Mouse (Mus musculus) ovary, postnatal 10 days (tissue): ENCODE results near the gene Rell1.

Source experiments
- DNase-seq: peaks from one replicate; pipeline ENCODE4 v3.0.0; 2022; ENCODE audit warnings: low spot score

Gene Rell1

DNA sequence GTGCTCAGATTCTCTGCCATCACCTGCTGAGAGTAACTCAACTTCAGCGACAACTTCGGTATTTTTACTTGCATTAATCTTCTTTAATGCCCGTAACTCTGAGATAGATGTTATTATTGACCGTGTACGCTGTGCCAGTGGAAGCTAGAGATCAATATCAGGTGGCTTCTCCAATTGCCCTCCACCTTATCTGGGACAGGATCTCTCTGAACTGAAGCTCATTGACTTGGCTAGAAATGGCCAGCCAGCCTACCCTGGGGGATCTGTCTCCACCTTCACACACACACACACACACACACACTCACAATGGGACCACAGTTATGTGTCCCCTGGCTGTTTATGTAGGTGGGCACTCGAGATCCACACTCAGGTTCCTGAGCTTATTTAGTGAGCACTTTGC, 16.7 kb downstream of the Rell1 start:
- no peak for DNase-seq

DNA sequence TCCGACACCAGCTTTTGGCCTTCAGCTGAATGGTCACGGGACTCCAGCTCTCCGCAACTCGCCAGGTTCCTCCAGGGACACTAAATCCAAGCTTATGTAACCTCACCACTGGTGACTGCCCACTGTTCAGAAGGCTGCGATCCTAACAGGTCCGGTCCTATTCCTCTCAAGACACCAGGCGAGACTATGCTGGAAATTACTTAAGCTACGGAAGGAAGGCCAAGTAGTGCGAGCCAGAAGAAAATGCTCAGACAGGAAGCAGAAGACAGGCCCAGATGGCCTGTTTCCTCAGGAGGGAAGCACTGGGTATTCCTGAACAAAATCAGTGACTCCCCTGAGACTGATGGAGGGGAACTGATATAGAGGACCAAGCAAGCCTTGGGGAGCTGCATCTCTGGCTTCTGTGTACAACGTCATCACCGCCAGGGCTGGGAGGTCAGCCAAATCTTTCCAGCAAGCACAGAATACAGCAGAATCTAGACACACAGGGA, 17.2 kb downstream of the Rell1 start:
- no peak for DNase-seq

DNA sequence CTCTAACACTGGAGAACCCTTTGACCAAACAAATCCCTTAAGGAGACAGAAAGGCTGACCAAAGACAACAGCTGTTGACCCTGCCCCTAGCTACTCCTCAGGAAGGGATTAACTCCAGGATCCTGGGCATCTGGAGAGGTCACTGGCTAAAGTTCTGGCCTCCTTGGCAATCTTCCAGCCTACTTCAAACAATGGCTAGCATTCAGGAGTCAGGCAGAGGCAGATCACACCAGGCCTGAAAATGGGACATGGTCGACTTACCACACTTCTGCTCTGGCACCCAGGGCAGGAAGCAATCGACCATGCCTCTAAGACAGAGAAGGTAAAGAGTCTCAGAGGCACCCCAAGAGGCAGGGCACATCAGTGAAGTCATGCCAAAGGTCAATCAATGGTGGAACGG, 19.5 kb downstream of the Rell1 start:
- no peak for DNase-seq

DNA sequence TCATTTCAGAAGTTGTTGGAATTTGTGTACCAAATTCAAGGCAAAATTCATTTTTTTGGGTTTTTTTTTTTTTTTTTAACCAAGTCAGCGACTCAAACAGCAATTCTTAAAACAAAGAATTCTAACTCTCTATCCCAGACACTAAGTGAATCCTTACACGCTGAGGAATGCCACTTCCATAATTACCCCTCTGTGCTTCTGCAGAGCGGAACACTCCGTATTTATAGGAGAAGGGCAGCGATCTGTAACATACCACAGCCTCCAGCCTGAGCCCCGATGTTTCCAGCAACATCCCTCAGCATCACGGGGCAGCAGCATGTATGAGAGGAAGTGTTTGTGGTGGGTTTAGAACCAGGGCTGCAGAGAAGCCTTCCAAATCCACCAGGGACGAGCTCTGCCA, 21.2 kb downstream of the Rell1 start:
- no peak for DNase-seq

DNA sequence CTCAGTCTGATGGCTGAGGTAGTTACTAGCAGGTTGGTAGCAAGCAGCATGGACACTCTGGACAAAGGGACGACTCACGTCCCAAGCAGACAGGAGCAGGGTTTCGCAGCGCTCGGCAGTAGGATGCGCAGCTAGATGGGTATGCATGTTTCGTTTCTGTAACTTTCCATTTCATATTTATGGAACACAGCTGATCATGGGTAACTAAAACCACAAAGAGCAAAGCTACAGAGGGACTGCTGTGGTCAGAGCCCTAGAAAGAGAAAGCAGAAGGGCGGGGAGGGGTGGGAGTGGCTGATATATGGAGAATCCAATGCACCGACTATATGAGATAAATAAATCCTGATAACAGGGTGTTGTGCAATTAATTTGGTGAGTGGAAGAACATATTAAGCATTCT, 25.4 kb downstream of the Rell1 start:
- DNase-seq = no peak

DNA sequence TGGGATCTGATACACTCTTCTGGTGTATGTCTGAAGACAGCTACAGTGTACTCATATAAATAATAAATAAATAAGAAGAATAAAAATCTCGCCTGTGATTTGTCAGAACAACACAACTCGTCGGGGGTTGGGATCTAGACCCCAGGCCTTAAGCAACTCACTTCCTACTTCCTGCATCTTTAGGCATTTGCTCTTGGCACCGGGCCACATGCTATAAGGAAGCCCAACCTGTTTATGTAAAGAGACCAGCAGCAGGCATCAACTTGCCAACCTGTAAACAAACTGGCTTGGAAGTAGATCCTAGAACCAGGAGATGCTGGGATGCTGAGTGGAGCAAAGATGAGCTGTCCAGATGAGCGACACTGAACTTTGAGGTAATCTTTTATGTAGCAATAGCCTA, 26.8 kb downstream of the Rell1 start:
- DNase-seq = no peak

DNA sequence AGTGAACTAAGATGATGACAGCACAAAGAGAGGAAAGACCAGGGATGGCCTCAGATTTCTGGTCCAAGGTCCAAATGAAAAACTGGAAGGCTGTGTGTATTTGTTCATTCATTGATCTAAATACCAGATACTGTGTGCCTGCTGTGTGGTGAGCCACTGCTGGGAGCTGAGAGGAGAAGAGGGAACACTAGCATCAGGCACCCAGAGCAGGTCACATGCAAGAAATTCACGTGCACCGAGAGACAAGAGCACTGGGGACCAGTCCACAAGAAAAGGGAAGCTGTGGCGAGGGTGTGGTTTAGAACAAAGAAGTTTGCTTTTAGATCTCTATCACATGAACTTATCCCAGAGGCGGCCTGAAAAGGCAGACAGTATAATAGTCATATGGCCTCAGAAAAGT, 30.1 kb downstream of the Rell1 start:
- no peak for DNase-seq

DNA sequence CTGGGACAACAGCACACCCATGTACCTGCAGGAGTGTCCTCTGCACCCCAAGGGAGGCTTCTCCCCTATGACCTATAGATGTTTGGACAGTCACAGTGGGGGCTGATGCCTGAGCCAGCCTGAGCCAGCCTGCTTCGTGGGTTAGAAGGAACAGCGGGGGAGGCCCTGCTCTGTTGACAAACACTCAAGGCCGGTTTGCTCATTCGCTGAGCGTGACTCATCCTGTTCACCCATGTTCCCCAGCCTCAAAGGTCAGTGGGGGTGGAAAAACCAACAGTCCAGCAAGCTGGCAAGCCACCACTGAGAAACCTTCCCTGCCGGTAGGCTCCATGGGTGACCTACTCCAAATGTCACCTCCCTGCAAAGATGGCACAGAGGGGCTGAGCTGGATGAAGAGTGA, 32.0 kb downstream of the Rell1 start:
- no peak for DNase-seq

DNA sequence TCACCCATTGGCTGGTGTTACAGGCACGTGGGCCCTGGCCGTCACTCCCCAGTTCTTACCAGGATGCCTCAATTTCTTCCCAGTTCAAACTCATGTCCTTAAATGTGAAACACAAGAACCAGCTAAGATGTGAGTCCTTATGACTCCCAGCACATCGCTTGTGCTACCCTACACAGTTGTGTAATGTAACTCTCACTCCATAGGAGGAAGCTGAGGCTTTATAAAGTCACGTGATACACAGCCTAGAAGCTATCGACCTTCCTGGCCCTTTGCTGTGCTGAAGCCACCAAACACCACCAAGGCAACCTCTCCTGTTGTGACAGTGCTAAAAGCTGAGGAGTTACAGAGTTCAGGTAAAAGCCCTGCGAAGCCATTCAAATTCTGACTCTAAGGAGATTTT, 33.1 kb downstream of the Rell1 start:
- no peak for DNase-seq

DNA sequence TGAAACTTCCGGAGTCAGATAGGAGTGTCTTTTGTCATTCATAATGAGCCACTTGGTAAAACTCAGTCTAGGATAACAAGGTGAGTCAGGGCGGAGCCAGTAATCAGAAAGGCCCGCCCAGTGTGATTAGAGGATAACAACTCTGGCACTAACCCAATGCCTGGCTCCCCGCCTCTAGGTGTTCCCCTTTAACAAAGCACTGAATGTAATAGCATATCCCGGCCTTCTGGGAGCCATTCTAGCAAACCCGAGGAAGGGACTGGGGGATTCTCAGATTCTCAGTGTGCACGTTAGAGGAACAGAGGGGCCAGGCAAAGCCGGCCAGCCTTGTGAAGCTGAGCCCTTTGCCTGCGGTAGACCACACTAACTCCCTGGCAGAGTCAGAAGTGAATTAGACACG, 35.9 kb downstream of the Rell1 start:
- DNase-seq = no peak

DNA sequence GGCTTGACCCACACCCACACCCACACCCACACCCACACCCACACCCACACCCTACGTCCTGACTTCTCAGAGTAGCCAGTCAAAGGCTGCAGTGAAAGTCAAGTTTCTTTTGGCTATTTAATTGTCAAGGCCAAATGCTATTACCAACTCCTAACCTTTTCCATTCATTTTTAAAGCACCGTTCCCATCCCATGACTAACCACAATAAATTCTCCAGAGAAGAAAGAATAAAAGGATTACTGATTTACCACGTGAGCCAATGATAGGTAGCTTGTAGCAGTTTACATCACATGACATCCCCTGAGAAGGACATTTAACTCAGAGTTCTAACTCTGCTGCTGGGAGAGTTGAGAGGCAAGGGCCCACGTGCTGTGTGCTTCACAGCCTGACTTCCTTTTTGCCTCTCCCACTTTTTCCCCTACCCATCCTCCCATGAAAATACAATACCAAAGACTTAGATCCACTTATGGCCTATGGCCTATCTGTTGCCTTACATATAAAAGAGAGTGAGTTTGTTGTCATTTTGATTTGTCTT, 37.8 kb downstream of the Rell1 start:
- DNase-seq = no peak

DNA sequence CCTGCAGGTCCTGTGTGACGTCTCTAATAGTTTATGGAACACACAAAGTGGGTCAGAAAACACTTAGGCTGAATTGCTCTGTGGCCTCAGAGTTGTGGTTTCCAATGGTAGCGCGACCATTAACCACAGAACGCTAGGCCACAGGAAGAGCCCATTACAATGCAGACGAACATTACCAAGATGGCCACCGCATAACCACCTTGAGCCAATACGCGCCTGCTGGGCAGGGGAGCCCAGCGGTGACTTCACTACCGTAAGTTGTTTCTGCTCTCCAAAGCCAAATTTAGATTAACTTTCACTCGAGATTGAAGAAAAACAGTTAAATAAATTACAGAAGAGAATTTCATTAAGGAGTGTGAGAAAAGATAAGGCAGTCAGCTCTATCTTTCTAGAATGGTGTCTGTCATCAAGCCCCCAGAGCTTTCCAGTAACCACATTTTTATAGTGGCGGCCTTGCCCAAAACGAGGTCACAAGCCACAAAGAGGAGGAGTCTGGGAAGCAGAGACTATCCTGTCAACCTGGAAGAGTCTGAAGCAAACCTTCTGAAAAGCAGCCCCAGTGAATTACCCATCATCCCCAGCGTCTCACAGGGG, 43.6 kb downstream of the Rell1 start:
- DNase-seq = no peak

DNA sequence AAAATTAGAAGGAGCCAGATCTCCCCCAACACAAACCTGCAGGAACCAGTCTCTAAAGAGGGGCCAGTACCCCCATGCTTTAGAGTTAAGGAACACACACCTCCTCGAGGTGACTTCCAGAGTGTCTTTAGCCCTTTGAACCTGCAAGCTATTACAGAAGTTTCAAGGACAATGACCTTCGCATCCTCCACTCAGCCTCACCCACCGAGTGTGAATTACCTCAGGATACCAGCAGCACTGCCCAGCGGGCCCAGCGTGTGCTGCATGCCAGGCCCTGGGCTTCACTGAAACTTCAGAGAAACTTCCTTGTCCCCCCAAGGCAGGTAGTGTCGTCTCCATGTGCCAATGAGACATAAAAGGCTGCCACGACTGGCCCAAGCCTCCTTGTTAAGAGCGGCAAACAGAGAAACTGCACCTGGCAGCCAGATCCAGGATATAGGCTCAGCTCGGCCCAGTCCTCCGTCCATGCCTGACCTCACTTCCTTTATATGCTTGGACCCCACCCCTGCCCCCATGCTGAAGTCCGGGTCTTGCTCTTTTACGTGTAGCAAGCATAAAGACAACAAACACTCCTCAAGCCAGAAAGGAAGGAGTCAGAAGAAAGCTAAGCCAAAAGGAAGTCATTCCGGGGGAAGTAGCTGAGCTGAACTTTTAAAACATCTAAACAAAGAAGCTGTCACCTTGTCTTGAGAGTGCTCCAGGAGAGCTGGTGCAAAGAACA, 45.2 kb downstream of the Rell1 start:
- DNase-seq = no peak

DNA sequence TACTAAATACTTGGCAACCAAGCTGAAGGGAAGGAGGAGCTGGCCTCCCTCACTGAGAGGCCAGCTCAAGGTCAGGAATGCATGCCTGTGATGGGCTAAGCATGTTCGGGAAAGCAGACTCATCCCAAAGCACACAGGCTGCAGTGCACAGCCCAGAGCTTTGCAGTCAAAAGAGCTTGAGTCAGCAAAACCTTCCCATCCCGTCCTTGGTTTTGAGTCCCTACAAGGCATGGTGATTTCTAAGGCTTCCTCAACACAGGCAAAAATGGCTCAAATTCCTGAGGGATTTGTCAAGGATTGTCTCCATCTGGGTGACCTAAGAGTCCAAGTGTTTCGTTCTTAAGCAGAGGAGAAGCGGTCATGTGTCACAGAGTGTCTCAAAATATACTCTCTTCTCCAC, 50.5 kb downstream of the Rell1 start:
- DNase-seq = no peak

DNA sequence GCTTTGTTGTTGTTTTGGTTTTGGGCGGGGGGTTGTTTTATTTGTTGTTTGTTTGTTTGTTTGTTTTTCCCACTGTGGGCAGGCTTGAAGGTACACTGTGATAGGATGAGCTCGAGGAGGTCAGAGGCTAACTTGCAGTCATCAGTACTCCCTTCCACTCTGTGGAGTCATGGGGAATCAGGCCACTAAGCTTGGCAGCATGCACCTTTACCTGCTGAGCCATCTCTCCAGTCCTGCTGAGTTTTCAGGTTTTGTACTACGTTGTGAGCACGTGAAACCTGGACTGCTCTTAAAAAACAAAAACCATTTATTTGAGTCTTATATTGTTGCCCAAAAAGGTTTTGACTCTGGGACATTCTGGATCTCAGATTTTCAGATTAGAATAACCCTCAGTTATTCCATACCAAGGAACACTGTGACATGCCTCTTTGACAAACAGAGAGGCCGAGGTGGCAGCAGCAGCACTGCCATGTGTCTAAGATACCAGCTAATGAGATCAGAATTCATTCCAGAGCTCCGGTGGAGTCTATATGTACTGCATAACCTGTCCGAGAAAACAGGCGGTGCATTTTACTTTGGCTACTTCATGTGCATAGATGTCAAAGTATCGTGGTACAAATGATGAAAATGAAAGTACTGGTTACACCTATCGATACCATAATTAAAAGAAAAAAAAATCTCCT, 52.1 kb downstream of the Rell1 start:
- no peak for DNase-seq

DNA sequence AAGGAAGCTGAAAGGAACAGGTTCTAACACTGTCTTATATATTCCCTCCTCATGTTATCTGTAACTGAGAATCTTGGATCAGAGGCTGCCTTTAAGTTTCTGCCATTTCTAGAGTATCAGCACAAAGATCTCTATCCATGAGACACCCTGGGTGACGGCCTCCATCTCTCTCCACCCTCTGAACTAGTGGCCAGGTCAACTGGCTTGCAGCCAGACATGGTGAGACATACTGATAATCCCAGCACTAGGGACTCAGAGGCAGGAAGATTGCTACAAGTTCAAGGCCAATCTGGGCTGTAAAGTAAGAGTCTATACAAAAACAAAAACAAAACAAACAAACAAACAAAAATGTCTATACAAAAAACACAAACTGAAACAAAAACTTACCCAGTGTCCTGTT, 53.8 kb downstream of the Rell1 start:
- no peak for DNase-seq

DNA sequence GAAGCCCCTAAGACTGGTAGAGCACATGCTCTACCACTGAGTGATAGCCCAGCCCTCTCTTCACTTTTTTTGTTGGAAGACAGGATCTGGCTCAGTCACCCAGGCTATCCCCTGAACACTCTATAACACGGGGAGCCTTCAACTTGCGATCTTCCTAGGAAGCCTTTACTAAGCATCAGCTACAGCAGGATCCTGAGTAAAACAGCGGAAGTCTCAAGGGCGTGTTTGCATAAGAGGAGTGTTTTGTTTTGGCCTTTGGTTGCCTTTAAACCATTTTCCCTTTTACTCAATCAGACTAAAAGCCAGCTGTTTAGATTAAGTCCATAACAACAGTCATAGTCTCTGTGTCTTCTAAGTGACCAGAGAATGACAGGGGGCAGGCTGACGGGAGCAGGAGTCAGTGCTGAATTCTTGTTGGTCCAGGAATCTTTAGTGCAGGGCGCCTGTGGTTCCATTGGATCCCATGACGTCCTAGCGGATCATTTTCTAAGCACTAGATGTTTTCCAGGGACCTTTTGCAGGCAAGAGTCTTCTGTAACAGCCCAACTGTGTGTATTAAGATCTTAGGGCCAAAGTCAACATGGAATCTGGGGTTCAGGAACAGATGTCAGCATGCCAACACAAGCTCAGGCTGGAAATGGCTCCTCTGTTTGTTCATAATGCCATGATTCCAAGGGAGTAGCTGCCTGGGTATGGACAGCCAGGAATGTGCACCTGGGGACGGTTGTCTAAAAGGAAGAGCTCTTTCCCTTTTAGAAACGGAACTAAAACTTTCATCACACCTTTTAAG, 58.3 kb downstream of the Rell1 start:
- no peak for DNase-seq

DNA sequence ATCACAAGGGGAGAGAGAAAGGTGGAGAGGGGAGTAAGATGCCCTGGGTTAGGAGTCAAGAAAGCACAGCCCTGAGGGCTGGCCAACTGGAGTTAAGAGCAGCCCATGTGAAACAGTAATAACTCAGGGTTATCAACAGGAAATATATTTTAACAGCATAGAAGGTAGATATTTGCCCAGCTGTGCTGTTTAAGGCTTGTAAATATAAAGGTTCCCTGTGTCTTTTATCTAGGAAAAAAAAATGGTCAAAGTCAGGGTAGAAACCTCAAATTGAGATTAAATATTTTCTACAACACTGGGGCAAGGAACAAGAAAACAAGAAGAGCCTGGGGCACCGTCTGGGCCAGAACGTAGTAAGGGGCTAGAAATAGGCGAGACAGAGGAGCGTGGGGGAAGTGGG, 61.2 kb downstream of the Rell1 start:
- DNase-seq = no peak

DNA sequence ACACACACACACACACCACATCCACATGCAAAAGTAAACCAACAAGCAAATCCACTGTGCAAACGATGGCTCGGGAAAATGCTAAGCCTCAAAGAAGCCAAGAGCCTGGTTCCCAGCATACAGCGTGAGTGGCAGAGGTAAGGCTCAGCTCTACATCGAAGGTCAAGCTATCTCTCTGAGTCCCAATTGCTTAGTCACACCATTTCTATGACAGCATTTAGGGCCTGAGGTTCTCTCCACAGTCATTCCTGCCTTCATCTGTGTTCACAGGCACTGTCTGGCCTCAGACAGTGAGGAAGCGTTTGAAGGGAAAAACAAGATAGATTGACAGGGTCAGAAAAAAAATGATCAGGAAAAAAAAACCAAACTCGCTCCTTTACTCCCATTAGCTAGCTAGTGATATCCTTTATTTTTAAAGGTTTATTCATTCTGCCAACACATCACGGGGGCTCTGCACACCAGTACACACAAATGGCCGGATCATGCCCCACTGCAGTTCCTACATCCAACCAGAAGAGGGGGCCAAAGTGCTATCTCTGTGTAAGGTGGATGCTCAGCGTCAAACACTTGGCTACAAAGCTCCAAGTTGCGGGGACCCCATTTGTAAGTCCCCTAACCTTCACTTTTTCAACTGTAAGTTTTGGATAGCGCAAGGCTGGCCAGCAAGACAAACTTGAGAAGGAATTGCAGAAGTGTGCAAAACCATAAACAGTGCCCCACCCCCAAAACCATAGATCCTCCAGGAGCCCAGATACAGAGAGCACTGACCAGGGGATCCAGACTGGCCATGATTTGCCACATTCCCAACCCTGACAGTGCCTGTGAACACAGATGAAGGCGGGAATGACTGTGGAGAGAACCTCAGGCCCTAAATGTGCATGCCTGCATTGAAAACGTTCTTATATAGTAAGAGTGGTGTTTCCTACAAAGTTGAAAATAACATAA, 62.3 kb downstream of the Rell1 start:
- peak; percentile 61 for DNase-seq

DNA sequence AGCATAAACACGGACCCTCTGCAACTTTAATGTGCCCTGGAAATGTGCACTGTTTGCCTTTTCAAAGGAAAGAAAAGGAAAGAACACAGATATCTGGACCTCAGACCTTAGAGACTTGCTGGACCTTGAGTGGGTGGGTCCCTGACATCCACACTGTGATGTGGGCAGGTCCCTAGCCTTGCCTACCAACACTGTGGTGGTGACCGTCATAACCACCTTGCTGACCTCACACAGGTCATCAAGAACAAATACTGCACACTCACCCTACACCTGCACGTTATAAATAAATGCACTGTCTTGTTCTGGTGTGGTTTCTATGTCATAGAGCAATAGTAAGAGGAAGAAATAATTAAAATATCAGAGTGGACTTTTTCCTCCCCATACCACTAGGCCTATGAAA, 65.4 kb downstream of the Rell1 start:
- no peak for DNase-seq

DNA sequence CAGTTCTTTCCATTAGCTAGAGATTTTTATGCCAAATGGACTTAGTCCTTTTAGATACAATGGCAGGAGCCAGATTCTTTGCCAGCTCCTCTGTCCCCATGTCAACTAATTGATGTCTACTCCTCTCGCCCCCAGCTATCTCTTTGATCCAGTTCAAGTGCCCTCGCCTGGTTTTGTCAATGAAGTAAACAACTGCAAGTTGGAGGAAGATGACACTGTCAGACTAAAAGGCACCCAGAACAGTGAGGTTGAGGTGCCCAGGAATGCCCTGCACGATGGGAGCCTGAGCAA, 70.9 kb downstream of the Rell1 start:
- DNase-seq = no peak
